Mouse (Mus musculus) right cerebral cortex, adult 2 months (tissue): Measurements from ENCODE around the gene Ppp1ca.
A peak's percentile ranks its signal among the peaks of the same experiment; 100 is the strongest.

Experiments
- DNase-seq, 2 experiments: peaks; one replicate each; pipeline ENCODE4 v3.0.0; 2021 to 2022; ENCODE audit warnings: low spot score in 2 of 2

Gene Ppp1ca

GRCm38 (mm10) chr19:4184976-4185975 is 6.6 kb upstream of the Ppp1ca start:
- DNase-seq: no peak

GRCm38 (mm10) chr19:4187303-4187702 is 4.6 kb upstream of the Ppp1ca start:
- DNase-seq: no peak

- DNase-seq: no peak
Measured at GRCm38 (mm10) chr19:4189051-4189620, 2.7 kb upstream of the Ppp1ca start.

- no peak for DNase-seq
Measured at GRCm38 (mm10) chr19:4190831-4191334, 982 bp upstream of the Ppp1ca start, which contains the start of gene Tbc1d10c. Gene Tbc1d10c, minus strand, starts transcription at chr19:4191284.

- DNase-seq: no peak
Measured at GRCm38 (mm10) chr19:4192251-4192985, 553 bp downstream of the Ppp1ca start.

GRCm38 (mm10) chr19:4193129-4193528 is 1.3 kb downstream of the Ppp1ca start:
- no peak for DNase-seq

GRCm38 (mm10) chr19:4194021-4194724 is 2.3 kb downstream of the Ppp1ca start:
- DNase-seq: no peak

GRCm38 (mm10) chr19:4194776-4195650 is 3.1 kb downstream of the Ppp1ca start:
- no peak for DNase-seq

GRCm38 (mm10) chr19:4196048-4196447 is 4.2 kb downstream of the Ppp1ca start:
- no peak for DNase-seq

- DNase-seq: no peak
Measured at GRCm38 (mm10) chr19:4196548-4196947, 4.7 kb downstream of the Ppp1ca start.

GRCm38 (mm10) chr19:4197180-4197579 is 5.3 kb downstream of the Ppp1ca start:
- no peak for DNase-seq

GRCm38 (mm10) chr19:4201291-4201909 is 9.5 kb downstream of the Ppp1ca start, which contains the start of gene Rad9a:
Gene Rad9a, minus strand, starts transcription at chr19:4201662.
- peak; percentile 96 for DNase-seq

- no peak for DNase-seq
Measured at GRCm38 (mm10) chr19:4202149-4202548, 10.3 kb downstream of the Ppp1ca start.

- no peak for DNase-seq
Measured at GRCm38 (mm10) chr19:4203148-4203547, 11.3 kb downstream of the Ppp1ca start.

GRCm38 (mm10) chr19:4203604-4204326 is 11.9 kb downstream of the Ppp1ca start:
- no peak for DNase-seq

- no peak for DNase-seq
Measured at GRCm38 (mm10) chr19:4204889-4205288, 13.0 kb downstream of the Ppp1ca start.

GRCm38 (mm10) chr19:4206971-4207370 is 15.1 kb downstream of the Ppp1ca start:
- DNase-seq: peak; percentile 66 to 72

GRCm38 (mm10) chr19:4208563-4208962 is 16.7 kb downstream of the Ppp1ca start:
- no peak for DNase-seq
